Mouse (Mus musculus) heart, adult 2 months (tissue): ENCODE results near the gene Sptbn1. TPM values are rescaled to one million over a fixed set of nuclear protein-coding genes. Genes with fewer than 3 reads are reported as not detected.

Experiments
- DNase-seq, 2 experiments: peaks; one replicate each; pipeline ENCODE4 v3.0.0; 2021
- H3K27ac ChIP-seq: fragments of 200-600 bp; 2 replicates; pipeline ENCODE4 v1.8.1; 2022
- H3K27me3 ChIP-seq: fragments of 200-500 bp; 2 replicates; pipeline ENCODE4 v1.6.1; 2012; ENCODE audit warnings: mild to moderate bottlenecking, low read length, inconsistent platforms, mixed read lengths; ENCODE audit not compliant: control insufficient read depth, insufficient read depth
- H3K36me3 ChIP-seq: fragments of 200-500 bp; 2 replicates; pipeline ENCODE4 v1.6.1; 2012; ENCODE audit warnings: low read length, inconsistent platforms; ENCODE audit not compliant: control insufficient read depth, insufficient read depth
- H3K4me1 ChIP-seq: fragments of 200-500 bp; 2 replicates; pipeline ENCODE4 v1.6.1; 2011; ENCODE audit warnings: low read length; ENCODE audit not compliant: control insufficient read depth, insufficient read depth
- H3K4me3 ChIP-seq: fragments of 200-600 bp; 2 replicates; pipeline ENCODE4 v1.8.1; 2022
- H3K79me2 ChIP-seq: fragments of 200-500 bp; replicated peaks from 2 replicates; pipeline ENCODE4 v1.6.1; 2012; ENCODE audit warnings: mild to moderate bottlenecking, inconsistent platforms, low read length, moderate library complexity, mixed read lengths; ENCODE audit not compliant: control insufficient read depth, insufficient read depth
- H3K9ac ChIP-seq: fragments of 200-500 bp; 2 replicates; pipeline ENCODE4 v1.6.1; 2012; ENCODE audit warnings: low read depth, mild to moderate bottlenecking, control low read depth, inconsistent platforms, low read length, mixed read lengths
- CTCF ChIP-seq: fragments of 200-600 bp; IDR thresholded peaks from 2 replicates; pipeline ENCODE4 v1.8.1; 2022; ENCODE audit warnings: antibody characterized with exemption, mild to moderate bottlenecking, moderate library complexity
- EP300 ChIP-seq: fragments of 200-500 bp; IDR thresholded peaks from 2 replicates; pipeline ENCODE4 v1.6.1; 2011; ENCODE audit warnings: low read depth, low read length, control low read depth; ENCODE audit not compliant: insufficient read depth
- POLR2A ChIP-seq: fragments of 200-500 bp; IDR thresholded peaks from 2 replicates; pipeline ENCODE4 v1.6.1; 2011; ENCODE audit warnings: mild to moderate bottlenecking, low read depth, low read length, control low read depth; ENCODE audit not compliant: insufficient read depth
- WGBS: fragments of 180-500 bp; shearing (Covaris S2); methylation state at CpG from one replicate; pipeline ENCODE4 v1.1.7; 2018; 5-methylcytosine and 5-hydroxymethylcytosine counted together
- intact Hi-C: fragments of 180-260 bp; cut with DNase I; formaldehyde crosslinking; loops from one replicate; pipeline ENCODE4 v1.15.1; 2025
- polyA plus RNA-seq: library from polyadenylated mRNA; depleted of rRNA; stranded (reverse); fragments of >200 nt; gene quantifications from 2 replicates; pipeline ENCODE4 v1.2.3, GENCODE M21; 2012
- total RNA-seq, 2 experiments: library from RNA; stranded (reverse); gene quantifications; 2 replicates each; pipeline ENCODE4 v1.2.3; 2021

The Sptbn1 gene
- total and polyA plus RNA-seq, 3 experiments, result 169 to 570 (median 509) TPM

DNA sequence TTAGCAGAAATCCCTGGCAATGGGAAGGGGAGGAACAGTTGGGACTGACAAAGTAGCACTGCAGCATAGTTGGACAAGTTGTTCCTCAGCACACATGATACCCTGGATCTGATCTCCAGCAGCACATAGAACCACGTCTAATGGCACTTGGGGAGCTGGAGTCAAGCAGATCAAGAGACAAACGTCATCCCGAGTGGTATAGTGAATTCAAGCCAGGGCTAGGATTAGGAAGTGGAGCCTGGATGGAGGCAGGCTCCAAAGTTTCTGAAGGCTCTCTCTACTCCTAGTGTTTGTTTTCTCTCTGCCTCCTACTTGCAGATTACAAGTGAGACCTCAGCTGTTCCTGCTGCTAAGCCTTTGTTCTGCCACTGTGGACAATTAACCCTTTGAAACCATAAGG lies 27.1 kb downstream of the Sptbn1 start:
- Histone ChIP-seq H3K36me3 (peaks cover 79% of the 10 kb centered on the region), H3K4me1 (peaks cover 53% of the 10 kb centered on the region), H3K4me3 (no peak overlapping the region), H3K9ac (peak overlapping the region; percentile 7; the same call in 1 of the 2 replicates), H3K79me2 (peaks cover 18% of the 10 kb centered on the region), H3K27me3 (no peaks in the 10 kb centered on the region), H3K27ac (peak overlapping the region; percentile 36)
- WGBS, result 13% methylated on average over 3 of the region's 3 CpGs
- DNase-seq, result no peak
- intact Hi-C loops, result no loop called here
- TF ChIP-seq CTCF (no peak), EP300 (no peak), POLR2A (no peak)

DNA sequence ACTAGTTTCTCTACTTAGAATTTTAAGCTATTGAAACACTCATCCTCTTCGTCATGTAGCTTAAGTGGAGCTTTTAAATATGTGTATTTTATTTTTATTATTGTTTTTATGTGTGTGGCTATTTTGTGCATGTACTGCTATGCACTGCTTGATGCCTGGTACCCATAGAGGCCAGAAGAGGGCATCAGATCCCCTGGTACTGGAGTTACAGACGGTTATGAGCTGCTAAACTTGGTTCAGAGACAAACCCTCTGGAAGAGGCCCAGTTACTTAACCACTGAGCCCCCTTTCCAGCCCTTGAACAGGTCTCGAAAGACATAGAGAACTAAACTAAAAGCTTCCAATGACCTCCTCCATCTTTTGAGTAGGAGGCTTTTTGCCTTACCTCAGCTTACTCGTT lies 30.0 kb downstream of the Sptbn1 start:
- peaks cover 46% of the 10 kb centered on the region for H3K4me1 ChIP-seq
- H3K27ac ChIP-seq, result peak overlapping the region; percentile 59
- peak; percentile 90 for TF ChIP-seq CTCF
- TF ChIP-seq EP300, result peak; percentile 62; the same call in 1 of the 2 replicates
- no peak for TF ChIP-seq POLR2A
- no peaks in the 10 kb centered on the region for H3K27me3 ChIP-seq
- DNase-seq, result no peak
- 42% methylated on average over 4 of the region's 4 CpGs for WGBS
- intact Hi-C loops, result loop anchor here (5.0 to 10.0 kb wide), 2 partner anchors 237 to 419 kb away; partner anchors contain the start of gene 4930505A04Rik
- peaks cover 77% of the 10 kb centered on the region for H3K36me3 ChIP-seq
- peaks cover 21% of the 10 kb centered on the region for H3K79me2 ChIP-seq
- H3K9ac ChIP-seq, result no peak overlapping the region
- H3K4me3 ChIP-seq, result no peak overlapping the region

DNA sequence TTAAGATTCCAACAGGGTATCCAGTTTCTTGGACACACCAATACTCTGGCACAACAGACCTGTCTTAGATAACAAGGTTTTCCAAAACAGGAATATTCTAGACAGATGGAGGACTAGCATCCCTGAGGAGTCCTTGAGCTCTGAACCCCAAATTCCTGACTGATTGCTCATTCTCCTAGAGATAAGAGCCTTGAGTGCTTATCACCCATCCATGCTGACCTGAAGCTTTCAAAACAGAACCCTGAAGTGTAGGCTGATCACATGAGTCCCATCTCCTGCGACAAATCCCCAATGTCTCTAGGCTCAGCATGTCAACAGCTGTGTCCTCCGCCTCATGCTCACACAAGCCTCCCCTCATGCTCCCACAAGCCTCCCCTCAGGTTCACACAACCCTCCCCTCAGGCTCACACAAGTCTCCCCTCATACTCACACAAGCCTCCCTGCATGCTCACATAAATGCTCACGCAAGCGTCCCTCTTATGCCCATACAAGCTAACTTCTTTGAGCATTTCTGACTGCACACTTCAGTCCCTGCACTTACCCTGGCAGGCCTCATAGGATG lies 31.2 kb downstream of the Sptbn1 start:
- 33% methylated on average over 4 of the region's 4 CpGs for WGBS
- Histone ChIP-seq H3K27ac (peak overlapping the region; percentile 59), H3K4me3 (no peak overlapping the region), H3K79me2 (peaks cover 20% of the 10 kb centered on the region), H3K9ac (no peak overlapping the region; the same call in 1 of the 2 replicates), H3K4me1 (peaks cover 46% of the 10 kb centered on the region), H3K36me3 (peaks cover 73% of the 10 kb centered on the region), H3K27me3 (no peaks in the 10 kb centered on the region)
- TF ChIP-seq EP300, result no peak
- TF ChIP-seq CTCF, result no peak
- TF ChIP-seq POLR2A, result no peak
- DNase-seq, result no peak
- intact Hi-C loops, result loop anchor here (5.0 to 10.0 kb wide), 2 partner anchors 238 to 421 kb away; partner anchors contain the start of gene 4930505A04Rik

DNA sequence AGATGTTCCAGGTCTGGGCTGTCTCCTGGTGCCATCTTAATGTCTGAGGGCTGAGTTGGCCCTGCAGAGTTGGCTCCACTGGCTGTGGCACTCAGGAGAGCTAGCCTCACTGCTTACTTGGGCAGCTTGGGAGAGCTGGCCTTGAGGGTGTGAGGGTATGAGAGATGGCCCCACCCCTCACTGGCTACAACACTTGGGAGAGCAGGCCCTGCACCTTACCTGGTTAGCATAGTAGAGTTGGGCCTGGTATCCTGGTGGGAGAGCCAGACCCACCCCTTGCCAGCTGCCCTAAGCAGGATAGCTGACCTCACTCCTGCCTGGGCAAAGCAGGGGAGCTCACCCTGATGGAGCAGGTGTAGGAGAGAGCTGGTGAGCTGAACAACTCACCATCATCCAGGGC lies 32.3 kb downstream of the Sptbn1 start:
- no peaks in the 10 kb centered on the region for H3K27me3 ChIP-seq
- peaks cover 74% of the 10 kb centered on the region for H3K36me3 ChIP-seq
- no peak overlapping the region for H3K4me3 ChIP-seq
- intact Hi-C loops, result loop anchor here (5.0 to 10.0 kb wide), 2 partner anchors 239 to 422 kb away; partner anchors contain the start of gene 4930505A04Rik
- no peak for DNase-seq
- H3K4me1 ChIP-seq, result peaks cover 45% of the 10 kb centered on the region
- peak overlapping the region; percentile 2; the same call in 1 of the 2 replicates for H3K27ac ChIP-seq
- H3K79me2 ChIP-seq, result peaks cover 19% of the 10 kb centered on the region
- no peak overlapping the region for H3K9ac ChIP-seq
- no peak for TF ChIP-seq EP300
- TF ChIP-seq POLR2A, result no peak
- no peak for TF ChIP-seq CTCF

DNA sequence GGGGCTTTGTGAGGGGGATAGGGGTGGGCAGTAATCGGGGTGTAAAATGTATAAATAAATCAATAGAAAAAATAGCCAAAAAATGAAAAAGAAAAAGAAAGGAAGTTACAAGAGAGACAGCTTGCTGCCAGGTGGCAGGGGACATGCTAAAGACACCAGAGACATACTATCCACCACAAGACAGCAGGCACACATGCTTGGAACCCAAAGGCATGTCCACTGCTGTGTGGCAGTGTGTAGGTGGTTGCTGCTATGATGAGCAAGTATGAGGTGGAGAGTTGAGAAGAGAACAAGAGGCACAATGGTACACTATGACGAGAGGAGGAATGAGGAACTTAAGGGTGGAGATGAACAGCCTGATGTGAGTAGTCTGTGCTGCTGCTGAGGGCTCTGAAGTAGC lies 32.8 kb downstream of the Sptbn1 start:
- intact Hi-C loops, result loop anchor here (5.0 to 10.0 kb wide), 2 partner anchors 240 to 422 kb away; partner anchors contain the start of gene 4930505A04Rik
- Histone ChIP-seq H3K4me3 (no peak overlapping the region), H3K79me2 (peaks cover 19% of the 10 kb centered on the region), H3K27me3 (no peaks in the 10 kb centered on the region), H3K9ac (no peak overlapping the region), H3K36me3 (peaks cover 74% of the 10 kb centered on the region), H3K4me1 (peaks cover 45% of the 10 kb centered on the region), H3K27ac (no peak overlapping the region; the same call in 1 of the 2 replicates)
- no peak for DNase-seq
- TF ChIP-seq POLR2A (no peak), EP300 (0 out of 2 replicates have a peak, but pooled peaks have one; percentile 13)
- 48% methylated on average over 2 of the region's 2 CpGs for WGBS

DNA sequence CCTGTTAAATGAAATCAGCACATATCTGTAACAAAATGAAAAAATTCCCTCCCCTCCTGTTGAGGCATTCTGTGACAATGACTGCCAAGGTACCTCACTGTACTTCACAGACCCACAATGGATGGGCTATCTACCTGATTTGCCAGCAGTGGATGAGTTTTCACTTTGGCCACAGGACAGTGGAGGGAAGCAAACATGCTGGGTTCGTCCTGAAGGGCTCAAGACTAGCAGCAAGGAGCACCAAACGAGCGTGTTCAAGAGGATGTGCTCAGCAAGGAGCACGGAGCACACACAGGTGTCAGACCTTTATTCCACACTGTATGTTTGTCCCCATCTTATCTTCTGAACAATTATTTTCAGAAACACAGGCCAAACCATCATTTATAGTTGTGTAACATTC lies 34.0 kb downstream of the Sptbn1 start:
- peaks cover 19% of the 10 kb centered on the region for H3K79me2 ChIP-seq
- 35% methylated on average over 4 of the region's 4 CpGs for WGBS
- no peak for DNase-seq
- H3K4me3 ChIP-seq, result no peak overlapping the region
- no peak for TF ChIP-seq POLR2A
- TF ChIP-seq EP300, result no peak
- TF ChIP-seq CTCF, result no peak
- peak overlapping the region; percentile 1; the same call in 1 of the 2 replicates for H3K27ac ChIP-seq
- no peaks in the 10 kb centered on the region for H3K27me3 ChIP-seq
- intact Hi-C loops, result loop anchor here (10.0 kb wide), 1 partner anchor 241 kb away; the partner anchor contains the start of gene 4930505A04Rik
- no peak overlapping the region for H3K9ac ChIP-seq
- H3K4me1 ChIP-seq, result peaks cover 50% of the 10 kb centered on the region
- H3K36me3 ChIP-seq, result peaks cover 73% of the 10 kb centered on the region
